Mouse (Mus musculus): ENCODE results near the gene Ptpn13. TPM values are rescaled to one million over a fixed set of nuclear protein-coding genes. Genes with fewer than 3 reads are reported as not detected.

The Ptpn13 gene
- polyA plus RNA-seq, 1 experiment from 2014 or later, result 14.4 TPM

Other genes starting within 250 kb of the Ptpn13 start
- 64.5 and 72.0 TPM in 2 replicates for gene Mapk10, start 213.9 kb upstream of the Ptpn13 start, polyA plus RNA-seq (2016; fragmentation: Nextera tagmentation; extraction: Ambion mirVana)
- 0.41 TPM in 1 of 2 replicates, not detected in the other for gene Slc10a6, start 204.2 kb downstream of the Ptpn13 start, polyA plus RNA-seq (2016; fragmentation: Nextera tagmentation; extraction: Ambion mirVana)
- 0.18 and 0.22 TPM in 2 replicates for gene 1700016H13Rik, start 230.8 kb downstream of the Ptpn13 start, polyA plus RNA-seq (2016; fragmentation: Nextera tagmentation; extraction: Ambion mirVana)

Data from neural tube, embryonic 12.5 days (tissue).